Mouse (Mus musculus) cortical plate, adult 2 months (tissue): Measurements from ENCODE around the gene Dffa.

Experiments used
- CTCF ChIP-seq: fragments of 200-500 bp; IDR thresholded peaks from 2 replicates; pipeline ENCODE4 v1.5.1; 2011; ENCODE audit warnings: mild to moderate bottlenecking, control low read depth, low read length; ENCODE audit not compliant: insufficient read depth; ENCODE audit errors: extremely low read depth
- POLR2A ChIP-seq: fragments of 200-500 bp; IDR thresholded peaks from 2 replicates; pipeline ENCODE4 v1.6.1; 2011; ENCODE audit warnings: mild to moderate bottlenecking, low read length, control low read depth; ENCODE audit not compliant: insufficient read depth; ENCODE audit errors: extremely low read depth

GRCm38 (mm10) chr4:149075073-149075472, 28.9 kb upstream of the Dffa start:
- no peak for TF ChIP-seq POLR2A
- no peak for TF ChIP-seq CTCF
